Mouse (Mus musculus) layer of hippocampus, adult 9-10 months (tissue): ENCODE results near the gene Plekhh3.
"Not testable (repeated sequence)": the region's sequence is repeated elsewhere in the genome, so short reads cannot be mapped to it uniquely, and the experiment has no call there.

ENCODE experiments used
- DNase-seq: peaks from one replicate; pipeline ENCODE4 v3.0.0; 2022; ENCODE audit warnings: low spot score

The Plekhh3 gene

GRCm38 (mm10) chr11:101170354-101170810 is 769 bp downstream of the Plekhh3 start, which contains the start of gene Cntnap1:
Gene Cntnap1, plus strand, starts transcription at chr11:101170523.
- no peak for DNase-seq

GRCm38 (mm10) chr11:101169301-101170107 is 1.6 kb downstream of the Plekhh3 start:
- DNase-seq: no peak

GRCm38 (mm10) chr11:101168301-101168980 is 2.7 kb downstream of the Plekhh3 start:
- no peak for DNase-seq

GRCm38 (mm10) chr11:101167963-101168300 is 3.2 kb downstream of the Plekhh3 start:
- no peak for DNase-seq

GRCm38 (mm10) chr11:101167211-101167962 is 3.8 kb downstream of the Plekhh3 start:
- no peak for DNase-seq

GRCm38 (mm10) chr11:101166357-101166756 is 4.8 kb downstream of the Plekhh3 start:
- DNase-seq: no peak

- DNase-seq: no peak
Measured at GRCm38 (mm10) chr11:101164677-101165580, 6.2 kb downstream of the Plekhh3 start.

- no peak for DNase-seq
Measured at GRCm38 (mm10) chr11:101164351-101164665, 6.8 kb downstream of the Plekhh3 start.

GRCm38 (mm10) chr11:101163476-101164350 is 7.4 kb downstream of the Plekhh3 start:
- no peak for DNase-seq

GRCm38 (mm10) chr11:101162772-101163171 is 8.4 kb downstream of the Plekhh3 start:
- DNase-seq: no peak

GRCm38 (mm10) chr11:101162301-101162700 is 8.8 kb downstream of the Plekhh3 start:
- no peak for DNase-seq

GRCm38 (mm10) chr11:101161551-101161950 is 9.6 kb downstream of the Plekhh3 start:
- no peak for DNase-seq

- not testable (repeated sequence) for DNase-seq
Measured at GRCm38 (mm10) chr11:101160981-101161505, 10.1 kb downstream of the Plekhh3 start.

- DNase-seq: not testable (repeated sequence)
Measured at GRCm38 (mm10) chr11:101160151-101160550, 11.0 kb downstream of the Plekhh3 start.

GRCm38 (mm10) chr11:101155728-101156371 is 15.3 kb downstream of the Plekhh3 start, which contains the start of gene Tubg2:
Gene Tubg2, plus strand, starts transcription at chr11:101155907.
- no peak for DNase-seq

GRCm38 (mm10) chr11:101155151-101155550 is 16.0 kb downstream of the Plekhh3 start:
- DNase-seq: no peak

- no peak for DNase-seq
Measured at GRCm38 (mm10) chr11:101154648-101155047, 16.5 kb downstream of the Plekhh3 start.

GRCm38 (mm10) chr11:101152825-101153224 is 18.3 kb downstream of the Plekhh3 start:
- DNase-seq: no peak

- no peak for DNase-seq
Measured at GRCm38 (mm10) chr11:101151063-101151462, 20.1 kb downstream of the Plekhh3 start.
